Mouse (Mus musculus): Measurements from ENCODE around the gene Ophn1.
A peak's percentile ranks its signal among the peaks of the same experiment; 100 is the strongest.

Ophn1 gene

GRCm38 (mm10) chrX:98890406-98891116 is at the start of gene Ophn1:
Ophn1 (minus strand) TSS chrX:98891025.
- peak; percentile 75 to 80 for DNase-seq

GRCm38 (mm10) chrX:98937555-98938294 is 46.9 kb upstream of the Ophn1 start:
- DNase-seq: peak; percentile 93 to 94

DNA sequence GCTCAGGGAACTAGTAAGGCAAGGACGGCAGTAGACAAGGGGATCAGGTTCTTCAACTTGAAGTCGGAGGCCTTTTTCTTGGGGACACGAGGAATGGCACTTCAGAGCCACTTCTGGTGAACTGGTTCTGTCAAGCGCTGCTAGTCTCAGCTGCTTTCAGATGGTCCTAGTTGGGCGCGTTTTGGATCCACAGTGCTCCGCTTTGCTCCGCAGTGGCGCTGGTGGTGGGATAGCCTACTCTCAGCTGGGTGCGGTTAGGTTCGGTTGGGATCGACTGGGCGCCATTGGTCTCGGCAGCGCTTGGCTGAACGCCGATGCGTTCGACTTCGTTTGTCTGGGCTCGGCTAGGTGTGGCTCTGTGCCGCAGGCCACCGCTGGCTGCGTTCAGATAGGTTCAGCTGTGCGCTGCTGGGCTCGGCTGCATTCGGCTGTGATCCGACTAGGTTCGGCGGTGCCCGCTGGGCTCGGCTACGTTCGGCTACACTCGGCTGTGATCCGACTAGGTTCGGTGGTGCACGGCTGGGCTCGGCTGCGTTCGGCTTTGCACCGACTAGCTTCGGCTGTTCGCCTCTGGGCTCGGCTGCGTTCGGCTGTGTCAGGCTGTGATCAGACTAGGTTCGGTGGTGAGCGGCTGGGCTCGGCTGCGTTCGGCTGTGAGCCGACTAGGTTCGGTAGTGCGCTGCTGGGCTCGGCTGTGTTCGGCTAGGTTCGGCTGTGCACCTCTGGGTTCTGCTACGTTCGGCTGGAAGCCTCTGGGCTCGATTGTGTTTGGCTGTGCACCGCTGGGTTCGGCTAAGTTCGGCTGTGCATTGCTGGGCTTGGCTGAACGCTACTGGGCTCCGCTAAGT is 46.1 kb upstream of the Ophn1 start:
- peak; percentile 94 to 95 for DNase-seq

DNA sequence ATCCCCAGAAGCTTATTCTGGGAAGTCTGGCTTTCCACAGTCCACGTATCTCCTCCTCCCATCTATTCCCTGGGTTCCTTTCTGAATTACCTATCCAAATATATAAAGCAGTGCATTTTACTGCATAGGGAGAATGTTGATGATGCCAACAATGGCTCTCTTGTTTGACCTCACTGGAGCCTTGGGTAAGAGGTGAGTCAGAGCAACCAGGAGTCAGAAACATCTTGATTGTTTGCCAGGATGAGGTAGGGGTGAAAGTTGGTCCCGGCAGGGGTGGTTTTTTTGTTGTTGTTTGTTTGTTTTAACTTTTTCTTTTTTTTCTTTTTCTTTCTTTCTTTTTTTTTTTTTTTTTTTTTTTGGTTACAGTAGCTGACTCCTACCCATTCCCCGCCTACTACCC is 45.3 kb upstream of the Ophn1 start, which contains the start of gene Yipf6:
Yipf6 (plus strand) TSS at position 216 of the 400 bp plus-strand sequence.
- DNase-seq: peak in 1 of 2 experiments; percentile 19

- DNase-seq: peak; percentile 7 to 35
Observed at GRCm38 (mm10) chrX:98919423-98919822, 28.6 kb upstream of the Ophn1 start.

DNA sequence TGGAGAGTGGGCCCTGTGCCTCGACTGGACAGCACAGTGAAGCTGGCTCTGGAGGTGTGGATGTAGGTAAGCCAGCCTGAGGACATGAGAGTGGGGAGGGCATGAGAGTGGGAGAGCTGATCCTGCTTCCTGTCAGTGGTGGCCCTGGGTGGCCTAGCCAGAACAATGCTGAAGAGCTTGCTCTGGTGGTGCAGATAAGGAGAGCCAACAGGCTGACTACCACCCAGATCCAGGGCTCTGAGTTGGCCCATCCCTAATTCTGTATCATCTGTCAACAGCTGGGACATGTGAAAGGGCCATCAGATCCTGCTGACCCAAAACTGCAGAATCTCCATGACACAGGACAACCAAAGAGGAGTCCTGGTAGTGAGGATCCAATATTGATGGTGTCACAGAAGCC is 18.1 kb upstream of the Ophn1 start:
- DNase-seq: no peak

GRCm38 (mm10) chrX:98904226-98904625 is 13.4 kb upstream of the Ophn1 start:
- DNase-seq: no peak

GRCm38 (mm10) chrX:98898307-98898706 is 7.5 kb upstream of the Ophn1 start:
- peak; percentile 17 to 24 for DNase-seq

DNA sequence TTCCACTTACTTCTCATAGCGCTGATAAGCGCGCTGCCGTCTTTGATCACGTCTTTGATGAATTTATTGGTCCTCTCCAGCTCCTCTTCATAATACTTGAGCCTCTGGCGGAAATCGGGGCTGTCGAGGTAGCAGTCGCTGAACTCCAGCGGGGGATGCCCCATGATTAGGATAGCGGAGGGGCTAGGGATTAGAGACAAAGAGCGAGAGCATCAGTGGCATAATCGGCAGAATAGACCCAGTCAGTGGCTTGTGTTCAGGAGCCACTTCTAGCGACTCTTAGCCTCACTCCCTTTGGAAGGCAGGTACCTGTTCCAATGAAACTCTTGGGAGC is 786 bp downstream of the Ophn1 start:
- no peak for DNase-seq

GRCm38 (mm10) chrX:98881983-98882382 is 8.8 kb downstream of the Ophn1 start:
- no peak for DNase-seq

DNA sequence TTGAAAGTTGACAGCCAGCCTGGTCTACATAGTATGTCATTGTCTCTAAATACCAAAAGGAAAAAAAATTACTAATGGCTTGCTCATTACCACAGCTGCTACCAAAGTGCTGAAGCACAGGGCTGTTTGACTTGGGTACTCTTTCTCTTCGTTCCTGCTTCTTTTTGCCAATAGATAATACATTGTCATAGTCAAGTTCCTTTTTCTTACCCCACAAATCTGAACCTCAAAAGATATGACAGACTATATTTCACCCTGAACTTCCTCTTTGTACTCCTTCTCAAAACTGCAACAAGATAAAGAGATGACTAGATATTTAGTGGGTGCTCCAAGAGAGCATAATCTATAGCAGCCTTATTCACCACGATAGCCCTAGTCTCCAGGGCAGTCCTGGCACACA is 9.7 kb downstream of the Ophn1 start:
- no peak for DNase-seq

GRCm38 (mm10) chrX:98880314-98880713 is 10.5 kb downstream of the Ophn1 start:
- DNase-seq: peak in 1 of 2 experiments; percentile 5

DNA sequence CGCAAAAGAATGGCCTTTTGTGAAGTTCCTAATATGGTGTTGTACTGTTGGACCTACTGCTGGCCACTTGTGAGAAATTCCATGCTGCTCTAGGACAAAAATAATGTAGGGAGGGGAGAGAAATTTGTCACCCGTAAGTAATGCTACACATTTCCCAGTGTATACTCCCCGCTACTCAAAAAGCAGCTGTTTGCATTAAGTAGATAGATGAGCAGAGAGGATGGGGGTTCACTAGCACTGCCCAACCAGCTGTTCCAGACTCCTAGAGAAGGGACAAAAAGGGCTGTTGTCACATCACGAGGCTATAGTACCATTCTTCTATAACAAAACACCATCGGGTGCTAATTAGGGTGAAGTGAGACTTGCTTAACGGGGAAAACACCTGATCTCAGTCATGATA is 15.7 kb downstream of the Ophn1 start:
- DNase-seq: no peak

DNA sequence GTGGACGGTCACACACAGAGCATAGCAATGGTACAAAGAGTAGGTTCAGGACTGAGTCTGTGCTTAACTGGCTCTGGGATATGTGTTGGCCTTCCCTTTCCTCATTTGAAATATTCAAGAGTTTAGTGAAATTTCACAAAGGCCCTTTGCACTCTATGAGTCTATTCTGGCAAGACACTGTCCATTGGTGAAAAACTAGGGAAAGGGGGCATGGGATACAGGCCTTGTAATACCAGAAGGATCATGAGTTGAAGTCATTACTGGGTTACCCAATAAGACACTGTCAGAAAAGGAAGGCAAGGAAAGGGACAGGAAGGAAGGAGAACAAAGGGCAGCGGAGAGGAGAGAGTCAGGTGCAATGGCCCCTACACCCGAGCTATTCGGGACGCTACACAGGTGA is 16.7 kb downstream of the Ophn1 start:
- no peak for DNase-seq

DNA sequence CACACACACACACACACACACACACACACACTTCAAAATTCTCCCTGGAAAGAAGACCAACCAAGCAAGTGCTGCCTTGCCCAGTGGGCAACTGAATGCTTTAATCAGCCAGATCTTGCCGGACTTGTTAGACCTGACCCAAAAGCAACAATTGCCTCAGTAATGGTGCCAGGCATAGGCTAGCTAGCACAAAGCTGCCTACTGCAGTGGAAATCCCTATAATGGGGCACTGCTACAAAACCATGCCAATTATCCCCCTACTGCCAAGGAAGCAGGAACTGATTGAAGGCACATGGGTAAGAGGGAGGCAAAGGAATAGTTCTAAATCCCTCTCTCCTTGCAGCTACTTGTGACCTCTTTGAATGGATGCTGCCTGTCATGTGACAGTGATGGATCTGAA is 18.8 kb downstream of the Ophn1 start:
- DNase-seq: no peak

DNA sequence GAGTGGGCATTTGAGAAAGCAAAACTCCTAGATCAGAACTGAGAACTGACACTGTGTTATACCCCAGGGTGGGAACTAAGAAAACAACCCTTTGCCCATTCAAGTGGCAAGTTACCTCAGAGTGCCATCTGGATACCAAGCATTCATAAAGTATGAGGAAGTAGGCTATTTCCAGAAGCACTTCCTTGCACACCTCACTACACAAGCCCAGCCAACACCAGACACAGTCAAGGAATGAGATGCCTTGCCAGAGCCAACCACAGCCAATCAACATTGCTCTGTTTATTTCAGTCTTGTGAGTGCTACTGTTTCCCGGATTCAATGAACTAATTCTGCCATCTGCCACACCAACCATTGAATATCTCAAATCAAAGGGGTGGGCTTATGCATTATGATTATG is 20.3 kb downstream of the Ophn1 start:
- DNase-seq: peak; percentile 4 to 44

GRCm38 (mm10) chrX:98869735-98870134 is 21.1 kb downstream of the Ophn1 start:
- peak; percentile 6 to 24 for DNase-seq

GRCm38 (mm10) chrX:98869165-98869564 is 21.7 kb downstream of the Ophn1 start:
- DNase-seq: no peak

- DNase-seq: peak in 1 of 2 experiments; percentile 3
Observed at GRCm38 (mm10) chrX:98860167-98860566, 30.7 kb downstream of the Ophn1 start.

DNA sequence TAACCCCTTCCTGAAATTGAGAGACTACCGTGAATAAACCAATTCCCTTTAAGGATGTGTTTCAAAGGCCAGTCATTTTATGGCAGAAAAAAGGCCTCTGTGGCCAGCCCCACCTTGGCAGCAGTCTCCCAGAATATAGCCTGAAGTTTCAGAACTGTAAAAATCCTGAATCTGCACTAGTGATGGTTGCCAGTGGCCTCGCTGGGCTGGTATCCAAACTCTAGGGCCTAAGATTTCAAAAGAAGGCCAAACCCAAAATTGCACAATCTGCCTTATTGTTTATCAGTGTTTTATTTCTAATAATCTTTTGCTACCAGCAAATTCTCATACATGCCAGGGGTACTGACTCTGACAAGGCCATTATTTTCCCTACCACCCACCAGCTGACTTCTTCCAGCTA is 34.8 kb downstream of the Ophn1 start:
- DNase-seq: peak; percentile 37

GRCm38 (mm10) chrX:98850869-98851268 is 40.0 kb downstream of the Ophn1 start:
- no peak for DNase-seq

DNA sequence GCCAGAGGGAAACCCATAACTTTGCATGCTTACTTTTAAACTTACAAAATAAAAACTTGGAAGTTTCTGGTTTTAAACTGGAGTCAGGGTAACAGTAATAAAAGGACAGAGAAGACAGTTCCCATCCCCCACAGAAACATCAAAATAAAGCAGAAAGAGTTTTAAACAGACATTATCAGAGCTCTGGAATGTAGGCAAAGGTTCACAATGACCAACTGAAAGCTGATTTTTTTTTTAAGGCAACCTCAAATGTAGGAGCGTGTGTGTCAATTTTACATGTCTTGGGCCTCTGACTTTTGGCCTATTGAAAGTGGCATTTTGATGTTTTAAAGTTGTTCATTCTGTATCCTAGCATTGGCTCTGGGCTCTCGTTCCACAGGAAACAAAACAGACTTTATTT is 49.2 kb downstream of the Ophn1 start:
- DNase-seq: no peak

- DNase-seq: peak; percentile 21 to 56
Observed at GRCm38 (mm10) chrX:98835989-98836388, 54.8 kb downstream of the Ophn1 start.

Measured in lung, adult 18-20 months (tissue).